Mouse (Mus musculus) lung, postnatal 25 days (tissue): Measurements from ENCODE around the gene Zfp704.
A peak's percentile ranks its signal among the peaks of the same experiment; 100 is the strongest.
"Not testable (repeated sequence)": the region's sequence is repeated elsewhere in the genome, so short reads cannot be mapped to it uniquely, and the experiment has no call there.

Source experiments
- DNase-seq: peaks from one replicate; pipeline ENCODE4 v3.0.0; 2022; ENCODE audit warnings: low spot score

Zfp704 gene

GRCm38 (mm10) chr3:9598061-9598460 is 11.8 kb downstream of the Zfp704 start:
- DNase-seq, result peak; percentile 17

GRCm38 (mm10) chr3:9594457-9594856 is 15.4 kb downstream of the Zfp704 start:
- no peak for DNase-seq

GRCm38 (mm10) chr3:9593832-9594231 is 16.1 kb downstream of the Zfp704 start:
- DNase-seq, result peak; percentile 24

GRCm38 (mm10) chr3:9591416-9592110 is 18.3 kb downstream of the Zfp704 start:
- DNase-seq, result no peak

GRCm38 (mm10) chr3:9588635-9589034 is 21.2 kb downstream of the Zfp704 start:
- DNase-seq, result no peak

GRCm38 (mm10) chr3:9587304-9587703 is 22.6 kb downstream of the Zfp704 start:
- DNase-seq, result no peak

- no peak for DNase-seq
Measured at GRCm38 (mm10) chr3:9583516-9583915, 26.4 kb downstream of the Zfp704 start.

- DNase-seq, result peak; percentile 28
Measured at GRCm38 (mm10) chr3:9580952-9581798, 28.7 kb downstream of the Zfp704 start.

GRCm38 (mm10) chr3:9580102-9580501 is 29.8 kb downstream of the Zfp704 start:
- no peak for DNase-seq

- peak; percentile 19 for DNase-seq
Measured at GRCm38 (mm10) chr3:9579028-9579643, 30.7 kb downstream of the Zfp704 start.

GRCm38 (mm10) chr3:9576872-9577271 is 33.0 kb downstream of the Zfp704 start:
- no peak for DNase-seq

GRCm38 (mm10) chr3:9574305-9574704 is 35.6 kb downstream of the Zfp704 start:
- no peak for DNase-seq

GRCm38 (mm10) chr3:9573581-9573980 is 36.3 kb downstream of the Zfp704 start:
- peak; percentile 75 for DNase-seq

- DNase-seq, result no peak
Measured at GRCm38 (mm10) chr3:9572261-9572660, 37.6 kb downstream of the Zfp704 start.

- no peak for DNase-seq
Measured at GRCm38 (mm10) chr3:9570782-9571181, 39.1 kb downstream of the Zfp704 start.

GRCm38 (mm10) chr3:9569706-9570105 is 40.2 kb downstream of the Zfp704 start:
- DNase-seq, result not testable (repeated sequence)

GRCm38 (mm10) chr3:9568565-9569228 is 41.2 kb downstream of the Zfp704 start:
- DNase-seq, result no peak

- DNase-seq, result no peak
Measured at GRCm38 (mm10) chr3:9567948-9568347, 41.9 kb downstream of the Zfp704 start.

- no peak for DNase-seq
Measured at GRCm38 (mm10) chr3:9566831-9567230, 43.1 kb downstream of the Zfp704 start.

- peak; percentile 13 for DNase-seq
Measured at GRCm38 (mm10) chr3:9563562-9563961, 46.3 kb downstream of the Zfp704 start.

- peak; percentile 29 for DNase-seq
Measured at GRCm38 (mm10) chr3:9562649-9563328, 47.1 kb downstream of the Zfp704 start.
